13 mouse cellular contexts compared by ENCODE assay signal in genomic region chr13:3782499-3782898, GRCm38 (mm10). TPM values are rescaled to one million over a fixed set of nuclear protein-coding genes. Genes with fewer than 3 reads are reported as not detected.
DNase-seq lines count a peak whose midpoint lies in the region; ATAC-seq and TF ChIP-seq lines count a peak whose summit lies in the region.
"Had no signal": no experiment of that assay in that cellular context is flagged by ENCODE, and none has a peak within 500 bp of the region (broad histone marks: within the 10 kb centered on the region; RNA-seq: fewer than 3 reads in every experiment).

No protein-coding gene starts in this region.

- H3K4me2 ChIP-seq in lung, postnatal 0 days (replicated peaks; ENCODE audit: low read depth, low read length) = no peak overlapping the region
- no peak overlapping the region for H3K4me2 ChIP-seq in intestine, postnatal 0 days (replicated peaks; ENCODE audit: low read depth)
- H3K4me2 ChIP-seq in stomach, embryonic 14.5 days (replicated peaks; ENCODE audit: low read depth, low read length) = no peak overlapping the region

- no peaks in the 10 kb centered on the region for H3K27me3 ChIP-seq in lung, postnatal 0 days (replicated peaks; ENCODE audit: insufficient read depth, low read length)
- H3K27me3 ChIP-seq in intestine, postnatal 0 days (replicated peaks; ENCODE audit: control insufficient read depth, insufficient read depth, low read length) = no peaks in the 10 kb centered on the region
- no peaks in the 10 kb centered on the region for H3K27me3 ChIP-seq in stomach, embryonic 14.5 days (ENCODE audit: control insufficient read depth, insufficient read depth, low read length)

- H3K27ac ChIP-seq in lung, postnatal 0 days (ENCODE audit: low read length) = peak overlapping the region; percentile 20; the same call in 1 of the 2 replicates
- H3K27ac ChIP-seq in intestine, postnatal 0 days (ENCODE audit: low read depth, low read length) = peak overlapping the region; percentile 43; the same call in 1 of the 2 replicates
- H3K27ac ChIP-seq in stomach, embryonic 14.5 days (ENCODE audit: low read length) = no peak overlapping the region
- H3K27ac ChIP-seq: heart, adult 2 months had no signal

- H3K9me3 ChIP-seq in lung, postnatal 0 days (ENCODE audit: low read length) = no peaks in the 10 kb centered on the region
- H3K9me3 ChIP-seq in intestine, postnatal 0 days (ENCODE audit: control insufficient read depth) = no peaks in the 10 kb centered on the region
- no peaks in the 10 kb centered on the region for H3K9me3 ChIP-seq in stomach, embryonic 14.5 days (ENCODE audit: control insufficient read depth, low read depth, low read length)

- no peaks in the 10 kb centered on the region for H3K36me3 ChIP-seq in lung, postnatal 0 days (ENCODE audit: insufficient read depth, low read length)
- no peaks in the 10 kb centered on the region for H3K36me3 ChIP-seq in intestine, postnatal 0 days (ENCODE audit: control insufficient read depth, insufficient read depth)
- no peaks in the 10 kb centered on the region for H3K36me3 ChIP-seq in stomach, embryonic 14.5 days (ENCODE audit: control insufficient read depth, insufficient read depth, low read length)

- peak; percentile 44 for ATAC-seq in lung, postnatal 0 days
- ATAC-seq in common myeloid progenitor, adult 5-6 weeks (replicated peaks; ENCODE audit: low read depth, poor library complexity, severe bottlenecking) = peak; percentile 70
- ATAC-seq in intestine, postnatal 0 days = no peak
- ATAC-seq in stomach, embryonic 14.5 days (ENCODE audit: insufficient number of reproducible peaks, insufficient read depth, low FRiP score, low read depth) = 0 out of 2 replicates have a peak, but pooled peaks have one; percentile 23

- H3K4me3 ChIP-seq in lung, postnatal 0 days (ENCODE audit: low read depth, low read length) = no peak overlapping the region
- no peak overlapping the region for H3K4me3 ChIP-seq in intestine, postnatal 0 days (ENCODE audit: low read depth, low read length)
- H3K4me3 ChIP-seq in stomach, embryonic 14.5 days (ENCODE audit: low read depth, low read length) = no peak overlapping the region
- H3K4me3 ChIP-seq: heart, adult 2 months had no signal

- H3K4me1 ChIP-seq in lung, postnatal 0 days (ENCODE audit: insufficient read depth, low read depth, low read length) = peaks cover 3% of the 10 kb centered on the region; the same call in 1 of the 2 replicates
- H3K4me1 ChIP-seq in intestine, postnatal 0 days (replicated peaks; ENCODE audit: control insufficient read depth, insufficient read depth, low read length) = peaks cover 1% of the 10 kb centered on the region; the same call in 1 of the 2 replicates
- no peaks in the 10 kb centered on the region for H3K4me1 ChIP-seq in stomach, embryonic 14.5 days (ENCODE audit: control insufficient read depth, insufficient read depth, low read length)

- TF ChIP-seq EP300 in lung, postnatal 0 days (IDR thresholded peaks at IDR 0.05) = no peak

- 27% methylated on average over 2 of the region's 2 CpGs for WGBS in lung, postnatal 0 days
- WGBS in intestine, postnatal 0 days = 67% methylated on average over 2 of the region's 2 CpGs
- 52% methylated on average over 2 of the region's 2 CpGs for WGBS in stomach, embryonic 14.5 days

- H3K9ac ChIP-seq in lung, postnatal 0 days (replicated peaks; ENCODE audit: low read depth) = no peak overlapping the region
- no peak overlapping the region for H3K9ac ChIP-seq in intestine, postnatal 0 days (ENCODE audit: low read depth, low read length)
- no peak overlapping the region for H3K9ac ChIP-seq in stomach, embryonic 14.5 days (replicated peaks; ENCODE audit: low read depth, low read length)

- DNase-seq in lung, postnatal 0 days (ENCODE audit: low spot score) = peak; percentile 55
- DNase-seq in lung, postnatal 14 days = no peak
- DNase-seq in right cerebral cortex, postnatal 25 days = no peak
- no peak for DNase-seq in gastrocnemius, postnatal 4 days (ENCODE audit: low spot score in 2 of 2)
- DNase-seq: heart, adult 2 months; kidney, adult 9 months; right cerebral cortex, adult 18-20 months; thymus, postnatal 25 days had no signal

- TF ChIP-seq CTCF in lung, postnatal 0 days (IDR thresholded peaks at IDR 0.05) = no peak
- TF ChIP-seq CTCF in intestine, postnatal 0 days (IDR thresholded peaks at IDR 0.05; ENCODE audit: low read depth) = no peak

RNA-seq across cellular contexts. Expression of gene Calml3, which starts 21.6 kb away (rescaled TPM):
- polyA plus RNA-seq in lung, postnatal 0 days (2015; fragmentation: Nextera tagmentation; extraction: Ambion mirVana) = 0.19 and 0.21 TPM in 2 replicates
- not detected in 2 replicates for total RNA-seq in common myeloid progenitor, adult 5-6 weeks (2017)
- polyA plus RNA-seq in intestine, postnatal 0 days (2015; fragmentation: Nextera tagmentation; extraction: Ambion mirVana) = not detected in 2 replicates
- polyA plus RNA-seq in stomach, embryonic 14.5 days (2014; fragmentation: Nextera tagmentation; extraction: Ambion mirVana) = 2.0 and 5.0 TPM in 2 replicates
- under 1 TPM; 0.18 to 0.20 TPM for total RNA-seq in gastrocnemius, postnatal 4 days (2021)
- total RNA-seq: heart, adult 2 months; left cerebral cortex, postnatal 14 days had no signal
- polyA plus RNA-seq: forebrain, embryonic 11.5 days had no signal

RNA-seq across cellular contexts. Expression of gene Calm4, which starts 55.1 kb away (rescaled TPM):
- not detected in 2 replicates for polyA plus RNA-seq in lung, postnatal 0 days (2015; fragmentation: Nextera tagmentation; extraction: Ambion mirVana)
- 0.23 TPM in 1 of 2 replicates, not detected in the other for total RNA-seq in common myeloid progenitor, adult 5-6 weeks (2017)
- not detected in 2 replicates for polyA plus RNA-seq in intestine, postnatal 0 days (2015; fragmentation: Nextera tagmentation; extraction: Ambion mirVana)
- not detected in 2 replicates for polyA plus RNA-seq in stomach, embryonic 14.5 days (2014; fragmentation: Nextera tagmentation; extraction: Ambion mirVana)
- total RNA-seq in gastrocnemius, postnatal 4 days (2021) = 1 to 10 TPM in 1 of 2 experiments, under 1 TPM in 1; 0.61 to 1.6 TPM
- total RNA-seq: heart, adult 2 months; left cerebral cortex, postnatal 14 days had no signal
- polyA plus RNA-seq: forebrain, embryonic 11.5 days; heart, adult 2 months had no signal
